Mouse (Mus musculus) myocyte (in vitro differentiated cells): ENCODE data around the gene Pkig. TPM values are rescaled to one million over a fixed set of nuclear protein-coding genes. Genes with fewer than 3 reads are reported as not detected.
A peak's percentile ranks its signal among the peaks of the same experiment; 100 is the strongest.

Experiments
- H3K27me3 ChIP-seq: one replicate; pipeline ENCODE4 v1.6.1; 2011; ENCODE audit not compliant: control insufficient read depth, insufficient read depth, insufficient read length
- H3K36me3 ChIP-seq: one replicate; pipeline ENCODE4 v1.6.1; 2011; ENCODE audit not compliant: control insufficient read depth, insufficient read depth
- H3K4me2 ChIP-seq: one replicate; pipeline ENCODE4 v1.6.1; 2011; ENCODE audit warnings: low read depth, control low read depth
- H3K4me3 ChIP-seq: one replicate; pipeline ENCODE4 v1.5.1; 2011; ENCODE audit warnings: mild to moderate bottlenecking, control low read depth, moderate library complexity
- H3K79me2 ChIP-seq: one replicate; pipeline ENCODE4 v1.6.1; 2011; ENCODE audit not compliant: control insufficient read depth, insufficient read depth
- H3ac ChIP-seq: one replicate; pipeline ENCODE4 v1.6.1; 2011; ENCODE audit not compliant: control insufficient read depth, insufficient read length
- CEBPB ChIP-seq: IDR thresholded peaks from 2 replicates; pipeline ENCODE4 v1.6.1; 2011; ENCODE audit warnings: mild to moderate bottlenecking, moderate library complexity; ENCODE audit not compliant: poor library complexity, insufficient read depth, severe bottlenecking
- E2F4 ChIP-seq: IDR thresholded peaks from one replicate; pipeline ENCODE4 v1.6.1; 2011; ENCODE audit warnings: mild to moderate bottlenecking, control low read depth, moderate library complexity; ENCODE audit not compliant: insufficient read depth
- MAX ChIP-seq: IDR thresholded peaks from one replicate; pipeline ENCODE4 v1.6.1; 2011; ENCODE audit warnings: low read depth, mild to moderate bottlenecking, control low read depth
- MYOD1 ChIP-seq, 3 experiments: IDR thresholded peaks; one replicate each; pipeline ENCODE4 v1.6.1; 2011; ENCODE audit warnings: control low read depth in 2 of 3, low read depth in 2 of 3, mild to moderate bottlenecking in 2 of 3, moderate library complexity in 1 of 3; ENCODE audit not compliant: insufficient read length in 2 of 3, control insufficient read depth in 1 of 3
- MYOG ChIP-seq, 3 experiments: IDR thresholded peaks; one replicate each; pipeline ENCODE4 v1.6.1; 2011; ENCODE audit warnings: control low read depth in 2 of 3, low read depth in 2 of 3, mild to moderate bottlenecking in 2 of 3; ENCODE audit not compliant: insufficient read length in 2 of 3, control insufficient read depth in 1 of 3, insufficient read depth in 1 of 3
- POLR2A ChIP-seq: IDR thresholded peaks from one replicate; pipeline ENCODE4 v1.6.1; 2011; ENCODE audit warnings: low read depth, mild to moderate bottlenecking, control low read depth, moderate library complexity; ENCODE audit not compliant: insufficient read length
- POLR2AphosphoS2 ChIP-seq: IDR thresholded peaks from one replicate; pipeline ENCODE4 v1.6.1; 2011; ENCODE audit warnings: low read depth, control low read depth; ENCODE audit not compliant: insufficient read length
- REST ChIP-seq: IDR thresholded peaks from one replicate; pipeline ENCODE4 v1.6.1; 2011; ENCODE audit warnings: mild to moderate bottlenecking, control low read depth, moderate library complexity; ENCODE audit not compliant: insufficient read depth, insufficient read length
- SRF ChIP-seq: IDR thresholded peaks from one replicate; pipeline ENCODE4 v1.6.1; 2011; ENCODE audit warnings: low read depth; ENCODE audit not compliant: control insufficient read depth, insufficient read length
- TCF12 ChIP-seq: IDR thresholded peaks from one replicate; pipeline ENCODE4 v1.6.1; 2011; ENCODE audit warnings: mild to moderate bottlenecking, control low read depth; ENCODE audit not compliant: poor library complexity, insufficient read depth, severe bottlenecking
- TCF3 ChIP-seq: IDR thresholded peaks from one replicate; pipeline ENCODE4 v1.6.1; 2011; ENCODE audit warnings: low read depth, control low read depth; ENCODE audit not compliant: insufficient read length
- USF1 ChIP-seq: IDR thresholded peaks from one replicate; pipeline ENCODE4 v1.6.1; 2011; ENCODE audit warnings: low read depth, mild to moderate bottlenecking, control low read depth, moderate library complexity
- polyA plus RNA-seq: library from polyadenylated mRNA; unstranded; fragments of >200 nt; fragmentation: generic; extraction: Trizol; gene quantifications from one replicate; pipeline ENCODE4 v1.2.1, GENCODE M21; 2012; ENCODE audit warnings: missing spikeins

Gene Pkig
- polyA plus RNA-seq, 1 experiment: 799 TPM

- no peak for TF ChIP-seq TCF12
- no peak for TF ChIP-seq POLR2A
- TF ChIP-seq CEBPB: no peak
- no peak for TF ChIP-seq E2F4
- no peak for TF ChIP-seq TCF3
- TF ChIP-seq POLR2AphosphoS2: no peak
- TF ChIP-seq REST: no peak
- no peak overlapping the region for H3ac ChIP-seq
- peaks cover 69% of the 10 kb centered on the region for H3K79me2 ChIP-seq
- no peak overlapping the region for H3K4me3 ChIP-seq
- peaks cover 47% of the 10 kb centered on the region for H3K36me3 ChIP-seq
- H3K4me2 ChIP-seq: no peak overlapping the region
- no peaks in the 10 kb centered on the region for H3K27me3 ChIP-seq
Measured at GRCm38 (mm10) chr2:163712874-163713273, 54.7 kb downstream of the Pkig start.

- Histone ChIP-seq H3K27me3 (no peaks in the 10 kb centered on the region), H3K36me3 (peaks cover 42% of the 10 kb centered on the region), H3K4me2 (no peak overlapping the region), H3K4me3 (no peak overlapping the region), H3K79me2 (peaks cover 69% of the 10 kb centered on the region), H3ac (no peak overlapping the region)
- TF ChIP-seq E2F4: no peak
- no peak for TF ChIP-seq SRF
- no peak for TF ChIP-seq POLR2A
- TF ChIP-seq TCF12: no peak
- no peak for TF ChIP-seq TCF3
- no peak for TF ChIP-seq MYOD1 (IDR thresholded peaks at IDR 0.05; ENCODE audit: control insufficient read depth in 1 of 3, insufficient read length in 2 of 3, low read depth in 2 of 3)
- TF ChIP-seq MYOG (IDR thresholded peaks at IDR 0.05; ENCODE audit: control insufficient read depth in 1 of 3, insufficient read depth in 1 of 3, insufficient read length in 2 of 3, low read depth in 2 of 3): no peak
- TF ChIP-seq REST: no peak
- no peak for TF ChIP-seq CEBPB
- no peak for TF ChIP-seq USF1
- no peak for TF ChIP-seq MAX
- TF ChIP-seq POLR2AphosphoS2: no peak
Measured at GRCm38 (mm10) chr2:163713340-163713739, 55.2 kb downstream of the Pkig start.

GRCm38 (mm10) chr2:163716448-163716847 lies 58.3 kb downstream of the Pkig start:
- Histone ChIP-seq H3ac (no peak overlapping the region), H3K4me2 (peak overlapping the region; percentile 54), H3K27me3 (no peaks in the 10 kb centered on the region), H3K36me3 (peaks cover 33% of the 10 kb centered on the region), H3K4me3 (no peak overlapping the region), H3K79me2 (peaks cover 54% of the 10 kb centered on the region)
- TF ChIP-seq SRF (no peak), POLR2A (peak; percentile 14), E2F4 (no peak), POLR2AphosphoS2 (peak; percentile 55)

- TF ChIP-seq USF1 (no peak), TCF3 (peak; percentile 93), MYOG (IDR thresholded peaks at IDR 0.05; ENCODE audit: control insufficient read depth in 1 of 3, insufficient read depth in 1 of 3, insufficient read length in 2 of 3, low read depth in 2 of 3) (peak; percentile 80 to 99 (median 97)), MYOD1 (IDR thresholded peaks at IDR 0.05; ENCODE audit: control insufficient read depth in 1 of 3, insufficient read length in 2 of 3, low read depth in 2 of 3) (peak; percentile 96 to 97 (median 97)), TCF12 (peak; percentile 99), POLR2A (no peak)
- no peak overlapping the region for H3ac ChIP-seq
- no peaks in the 10 kb centered on the region for H3K27me3 ChIP-seq
- H3K4me2 ChIP-seq: peak overlapping the region; percentile 54
- H3K79me2 ChIP-seq: peaks cover 50% of the 10 kb centered on the region
- H3K4me3 ChIP-seq: no peak overlapping the region
- peaks cover 33% of the 10 kb centered on the region for H3K36me3 ChIP-seq
Measured at GRCm38 (mm10) chr2:163716853-163717252, 58.7 kb downstream of the Pkig start.

- no peak overlapping the region for H3ac ChIP-seq
- no peak for TF ChIP-seq POLR2A
- TF ChIP-seq MYOD1 (IDR thresholded peaks at IDR 0.05; ENCODE audit: control insufficient read depth in 1 of 3, insufficient read length in 2 of 3, low read depth in 2 of 3): no peak
- no peak for TF ChIP-seq MYOG (IDR thresholded peaks at IDR 0.05; ENCODE audit: control insufficient read depth in 1 of 3, insufficient read depth in 1 of 3, insufficient read length in 2 of 3, low read depth in 2 of 3)
- TF ChIP-seq CEBPB: no peak
- no peak for TF ChIP-seq TCF3
- no peak for TF ChIP-seq TCF12
Measured at GRCm38 (mm10) chr2:163718526-163718925, 60.3 kb downstream of the Pkig start.

More at GRCm38 (mm10) chr2:163718526-163718925, 60.3 kb downstream of the Pkig start:
- Histone ChIP-seq H3K36me3 (peaks cover 30% of the 10 kb centered on the region), H3K4me3 (no peak overlapping the region), H3K27me3 (no peaks in the 10 kb centered on the region), H3K4me2 (no peak overlapping the region), H3K79me2 (peaks cover 34% of the 10 kb centered on the region)
